Mouse (Mus musculus) limb, embryonic 14.5 days (tissue): Measurements from ENCODE around the gene Six3. TPM values are rescaled to one million over a fixed set of nuclear protein-coding genes. Genes with fewer than 3 reads are reported as not detected.
A peak's percentile ranks its signal among the peaks of the same experiment; 100 is the strongest.

Experiments
- ATAC-seq: fragments of 200-750 bp; cut with Nextera tagmentation; 2 replicates; pipeline ENCODE4 v1.8.0; 2017; ENCODE audit warnings: low read depth, moderate number of reproducible peaks, moderate TSS enrichment; ENCODE audit not compliant: low FRiP score
- DNase-seq: peaks from one replicate; pipeline ENCODE4 v3.0.0-alpha.2; 2015; ENCODE audit warnings: low spot score
- H3K27ac ChIP-seq: fragments of 300-500 bp; sonication (generic); replicated peaks from 2 replicates; pipeline ENCODE4 v1.5.1; 2014; ENCODE audit warnings: low read depth, mild to moderate bottlenecking, low read length, moderate library complexity, mixed read lengths
- H3K27me3 ChIP-seq: fragments of 300-500 bp; sonication (generic); 2 replicates; pipeline ENCODE4 v1.6.1; 2014; ENCODE audit warnings: low read length, mixed read lengths; ENCODE audit not compliant: control insufficient read depth, insufficient read depth
- H3K36me3 ChIP-seq: fragments of 300-500 bp; sonication (generic); 2 replicates; pipeline ENCODE4 v1.6.1; 2014; ENCODE audit warnings: mild to moderate bottlenecking, low read length, moderate library complexity, mixed read lengths; ENCODE audit not compliant: control insufficient read depth, insufficient read depth
- H3K4me1 ChIP-seq: fragments of 300-500 bp; sonication (generic); 2 replicates; pipeline ENCODE4 v1.6.1; 2014; ENCODE audit warnings: antibody characterized with exemption, low read length, mixed read lengths; ENCODE audit not compliant: control insufficient read depth, insufficient read depth
- H3K4me2 ChIP-seq: fragments of 300-500 bp; sonication (generic); replicated peaks from 2 replicates; pipeline ENCODE4 v1.6.1; 2014; ENCODE audit warnings: low read depth, mild to moderate bottlenecking, low read length, moderate library complexity; ENCODE audit not compliant: severe bottlenecking
- H3K4me3 ChIP-seq: fragments of 300-500 bp; sonication (generic); replicated peaks from 2 replicates; pipeline ENCODE4 v1.5.1; 2014; ENCODE audit warnings: low read length
- H3K9ac ChIP-seq: fragments of 300-500 bp; sonication (generic); 2 replicates; pipeline ENCODE4 v1.6.1; 2014; ENCODE audit warnings: mild to moderate bottlenecking, low read depth, low read length, moderate library complexity; ENCODE audit not compliant: severe bottlenecking
- H3K9me3 ChIP-seq: fragments of 300-500 bp; sonication (generic); 2 replicates; pipeline ENCODE4 v1.6.1; 2016; ENCODE audit warnings: low read length; ENCODE audit not compliant: control insufficient read depth
- POLR2A ChIP-seq: fragments of 200-500 bp; IDR thresholded peaks from 2 replicates; pipeline ENCODE4 v1.8.0; 2012; ENCODE audit warnings: inconsistent platforms, mild to moderate bottlenecking, moderate library complexity, borderline replicate concordance; ENCODE audit not compliant: insufficient read depth, insufficient read length; ENCODE audit errors: extremely low read depth
- WGBS: fragments of 180-500 bp; shearing (Covaris S2); extraction: QIAGEN DNeasy Blood & Tissue Kit; methylation state at CpG from one replicate; pipeline ENCODE4 v1.1.7; 2014; 5-methylcytosine and 5-hydroxymethylcytosine counted together
- polyA plus RNA-seq, 2 experiments: library from polyadenylated mRNA; depleted of rRNA in 1 of 2; stranded (reverse) in 1 of 2; unstranded in 1 of 2; fragments of >200 nt; fragmentation: Nextera tagmentation in 1 of 2; extraction: Ambion mirVana in 1 of 2; gene quantifications; 2 replicates each; pipeline versions ENCODE4 v1.2.1 to v1.2.3; 2012 to 2014

The Six3 gene
- polyA plus RNA-seq, 2 experiments: 0.11 TPM; not detected in 1

- Histone ChIP-seq H3K9ac (no peak overlapping the region), H3K9me3 (no peaks in the 10 kb centered on the region), H3K4me3 (0 out of 2 replicates have a peak overlapping the region, but pooled peaks have one; percentile 0), H3K27me3 (peaks cover 98% of the 10 kb centered on the region), H3K36me3 (no peaks in the 10 kb centered on the region), H3K27ac (no peak overlapping the region), H3K4me2 (no peak overlapping the region), H3K4me1 (peaks cover 8% of the 10 kb centered on the region)
- 3% methylated on average over 32 of the region's 52 CpGs for WGBS
- no peak for TF ChIP-seq POLR2A
- ATAC-seq (no peak), DNase-seq (no peak)
Observed at GRCm38 (mm10) chr17:85623161-85624050, 10.0 kb downstream of the Six3 start.

GRCm38 (mm10) chr17:85624051-85624420 is 10.6 kb downstream of the Six3 start:
- H3K27ac ChIP-seq: no peak overlapping the region
- H3K4me3 ChIP-seq: no peak overlapping the region
- no peak overlapping the region for H3K9ac ChIP-seq
- H3K27me3 ChIP-seq: peaks cover 98% of the 10 kb centered on the region
- ATAC-seq (no peak), DNase-seq (no peak)
- no peak overlapping the region for H3K4me2 ChIP-seq
- H3K9me3 ChIP-seq: no peaks in the 10 kb centered on the region
- 1% methylated on average over 13 of the region's 13 CpGs for WGBS
- H3K4me1 ChIP-seq: peaks cover 7% of the 10 kb centered on the region
- no peaks in the 10 kb centered on the region for H3K36me3 ChIP-seq
- TF ChIP-seq POLR2A: no peak

- DNase-seq: no peak
- H3K9ac ChIP-seq: no peak overlapping the region
- no peaks in the 10 kb centered on the region for H3K36me3 ChIP-seq
- no peak overlapping the region for H3K4me3 ChIP-seq
- no peak overlapping the region for H3K27ac ChIP-seq
- peaks cover 7% of the 10 kb centered on the region for H3K4me1 ChIP-seq
- 3% methylated on average over 26 of the region's 26 CpGs for WGBS
- TF ChIP-seq POLR2A: no peak
- H3K4me2 ChIP-seq: no peak overlapping the region
- H3K9me3 ChIP-seq: no peaks in the 10 kb centered on the region
- no peak for ATAC-seq
- peaks cover 98% of the 10 kb centered on the region for H3K27me3 ChIP-seq
Observed at GRCm38 (mm10) chr17:85624981-85625940, 11.9 kb downstream of the Six3 start.

GRCm38 (mm10) chr17:85626091-85626860 is 12.9 kb downstream of the Six3 start:
- Histone ChIP-seq H3K4me3 (no peak overlapping the region), H3K4me1 (peaks cover 4% of the 10 kb centered on the region), H3K9me3 (no peaks in the 10 kb centered on the region), H3K4me2 (no peak overlapping the region), H3K9ac (no peak overlapping the region), H3K27ac (no peak overlapping the region), H3K27me3 (peaks cover 91% of the 10 kb centered on the region), H3K36me3 (no peaks in the 10 kb centered on the region)
- TF ChIP-seq POLR2A: no peak
- no peak for ATAC-seq
- 4% methylated on average over 14 of the region's 14 CpGs for WGBS
- DNase-seq: no peak
